Mouse (Mus musculus) heart, embryonic 14.5 days (tissue): ENCODE results near the gene Timp4. TPM values are rescaled to one million over a fixed set of nuclear protein-coding genes. Genes with fewer than 3 reads are reported as not detected.

Source experiments
- ATAC-seq: fragments of 200-750 bp; cut with Nextera tagmentation; 2 replicates; pipeline ENCODE4 v1.8.0; 2017; ENCODE audit warnings: low read depth, moderate TSS enrichment; ENCODE audit not compliant: insufficient number of reproducible peaks, insufficient read depth, low FRiP score
- H3K27ac ChIP-seq, 2 experiments: fragments of 200-500 bp in 1 of 2; fragments of 300-500 bp in 1 of 2; sonication (generic) in 1 of 2; replicated peaks in 1 of 2; 2 replicates each; pipeline ENCODE4 v1.5.1; 2012 to 2014; ENCODE audit warnings: low read depth in 2 of 2, low read length in 2 of 2, control low read depth in 1 of 2, mild to moderate bottlenecking in 1 of 2, mixed read lengths in 1 of 2; ENCODE audit not compliant: control insufficient read depth in 1 of 2, insufficient read depth in 1 of 2
- H3K27me3 ChIP-seq: fragments of 300-500 bp; sonication (generic); 2 replicates; pipeline ENCODE4 v1.6.1; 2014; ENCODE audit warnings: mild to moderate bottlenecking, low read length, control low read depth; ENCODE audit not compliant: control insufficient read depth, insufficient read depth
- H3K36me3 ChIP-seq: fragments of 300-500 bp; sonication (generic); 2 replicates; pipeline ENCODE4 v1.6.1; 2014; ENCODE audit warnings: mild to moderate bottlenecking, control low read depth, low read length, mixed read lengths; ENCODE audit not compliant: control insufficient read depth, insufficient read depth
- H3K4me1 ChIP-seq, 2 experiments: fragments of 200-500 bp in 1 of 2; fragments of 300-500 bp in 1 of 2; sonication (generic) in 1 of 2; 2 replicates each; pipeline ENCODE4 v1.6.1; 2012 to 2014; ENCODE audit warnings: low read length in 2 of 2, control low read depth in 1 of 2, mixed read lengths in 1 of 2; ENCODE audit not compliant: control insufficient read depth in 2 of 2, insufficient read depth in 2 of 2
- H3K4me2 ChIP-seq: fragments of 300-500 bp; sonication (generic); 2 replicates; pipeline ENCODE4 v1.6.1; 2014; ENCODE audit warnings: mild to moderate bottlenecking, low read length
- H3K4me3 ChIP-seq, 2 experiments: fragments of 200-500 bp in 1 of 2; fragments of 300-500 bp in 1 of 2; sonication (generic) in 1 of 2; 2 replicates each; pipeline ENCODE4 v1.5.1; 2012 to 2014; ENCODE audit warnings: low read length in 2 of 2, mild to moderate bottlenecking in 2 of 2, control low read depth in 1 of 2, low read depth in 1 of 2, moderate library complexity in 1 of 2; ENCODE audit not compliant: control insufficient read depth in 1 of 2, insufficient read depth in 1 of 2
- H3K9ac ChIP-seq: fragments of 300-500 bp; sonication (generic); 2 replicates; pipeline ENCODE4 v1.6.1; 2014; ENCODE audit warnings: mild to moderate bottlenecking, low read length
- H3K9me3 ChIP-seq: fragments of 300-500 bp; sonication (generic); 2 replicates; pipeline ENCODE4 v1.6.1; 2016; ENCODE audit warnings: low read length, control low read depth; ENCODE audit not compliant: control insufficient read depth
- WGBS: fragments of 180-500 bp; shearing (Covaris S2); extraction: QIAGEN DNeasy Blood & Tissue Kit; methylation state at CpG from one replicate; pipeline ENCODE4 v1.1.7; 2014; 5-methylcytosine and 5-hydroxymethylcytosine counted together
- polyA plus RNA-seq: library from polyadenylated mRNA; unstranded; fragments of >200 nt; fragmentation: Nextera tagmentation; extraction: Ambion mirVana; gene quantifications from 2 replicates; pipeline ENCODE4 v1.2.1, GENCODE M21; 2014

Gene Timp4
- polyA plus RNA-seq, 1 experiment from 2014 or later, result 0.43 TPM

- H3K4me1 ChIP-seq, result peaks cover 15 to 23% of the 10 kb centered on the region in 2 experiments; a peak in 3 of 4 replicates
- 0% methylated on average over 4 of the region's 4 CpGs for WGBS
- 0 out of 4 replicates have a peak overlapping the region, but pooled peaks of 1 of the 2 experiments have one; percentile 9 for H3K27ac ChIP-seq
- no peak for ATAC-seq
- no peak overlapping the region for H3K4me3 ChIP-seq
- peaks cover 41% of the 10 kb centered on the region for H3K27me3 ChIP-seq
- H3K36me3 ChIP-seq, result no peaks in the 10 kb centered on the region
- H3K9me3 ChIP-seq, result no peaks in the 10 kb centered on the region
- peak overlapping the region; percentile 14; the same call in 1 of the 2 replicates for H3K4me2 ChIP-seq
- H3K9ac ChIP-seq, result no peak overlapping the region
Observed at GRCm38 (mm10) chr6:115271866-115272271, 19.9 kb upstream of the Timp4 start.

DNA sequence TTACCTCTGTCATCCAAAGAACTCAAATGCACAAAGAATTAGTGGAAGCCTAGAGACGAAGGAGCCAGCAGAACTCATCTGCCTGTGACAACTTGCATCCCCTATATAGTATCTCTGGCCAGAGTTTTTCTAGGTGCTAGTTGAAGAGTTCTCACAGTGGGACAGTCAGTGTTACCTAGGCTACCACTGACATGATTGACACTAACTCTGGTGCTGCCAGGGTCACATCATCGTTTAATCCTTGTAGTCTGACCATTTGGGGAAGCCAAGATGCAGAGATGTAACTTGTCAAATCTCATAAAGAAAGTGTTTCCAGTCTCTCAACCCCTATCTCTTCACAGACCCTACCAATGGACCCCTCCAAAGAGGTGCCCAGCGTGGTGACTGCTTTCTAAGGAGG, 19.3 kb upstream of the Timp4 start:
- 49% methylated on average over 3 of the region's 3 CpGs for WGBS
- no peaks in the 10 kb centered on the region for H3K9me3 ChIP-seq
- no peaks in the 10 kb centered on the region for H3K36me3 ChIP-seq
- H3K4me2 ChIP-seq, result peak overlapping the region; percentile 14; the same call in 1 of the 2 replicates
- ATAC-seq, result no peak
- peaks cover 43% of the 10 kb centered on the region for H3K27me3 ChIP-seq
- H3K4me3 ChIP-seq, result no peak overlapping the region
- H3K27ac ChIP-seq, result 0 out of 4 replicates have a peak overlapping the region, but pooled peaks of 1 of the 2 experiments have one; percentile 9
- peaks cover 15 to 23% of the 10 kb centered on the region in 2 experiments; a peak in 3 of 4 replicates for H3K4me1 ChIP-seq
- no peak overlapping the region for H3K9ac ChIP-seq

GRCm38 (mm10) chr6:115270085-115270484, 18.1 kb upstream of the Timp4 start:
- H3K4me1 ChIP-seq, result peaks cover 15 to 23% of the 10 kb centered on the region in 2 experiments; a peak in 3 of 4 replicates
- peak overlapping the region in 1 of 2 experiments; percentile 20; a peak in 1 of 4 replicates for H3K27ac ChIP-seq
- no peak overlapping the region for H3K9ac ChIP-seq
- no peak overlapping the region for H3K4me3 ChIP-seq
- ATAC-seq, result 0 out of 2 replicates have a peak, but pooled peaks have one; percentile 29
- H3K4me2 ChIP-seq, result no peak overlapping the region
- 26% methylated on average over 2 of the region's 2 CpGs for WGBS
- H3K36me3 ChIP-seq, result no peaks in the 10 kb centered on the region
- H3K9me3 ChIP-seq, result no peaks in the 10 kb centered on the region
- H3K27me3 ChIP-seq, result peaks cover 50% of the 10 kb centered on the region

DNA sequence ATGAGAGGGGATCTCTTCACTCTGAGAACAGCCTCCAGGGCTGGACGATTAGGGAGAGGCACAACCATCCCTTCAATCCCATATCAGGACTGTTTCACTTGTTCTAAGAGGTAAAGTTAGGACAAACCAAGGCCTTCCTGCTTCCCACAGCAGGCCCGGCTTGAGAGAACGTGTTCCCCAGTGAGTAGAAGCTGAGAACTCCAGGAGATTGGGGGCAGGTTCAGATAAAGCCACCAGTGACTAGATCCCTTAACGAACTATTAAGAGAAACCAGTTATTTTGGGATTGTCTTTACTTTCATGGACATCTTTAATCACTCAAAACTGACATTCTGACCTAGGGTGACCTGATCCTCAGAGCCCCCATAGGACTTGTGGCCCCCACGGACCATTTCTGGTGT, 17.6 kb upstream of the Timp4 start:
- H3K9me3 ChIP-seq, result no peaks in the 10 kb centered on the region
- no peaks in the 10 kb centered on the region for H3K36me3 ChIP-seq
- H3K27ac ChIP-seq, result peak overlapping the region in 1 of 2 experiments; percentile 20; a peak in 1 of 4 replicates
- 41% methylated on average over 5 of the region's 5 CpGs for WGBS
- H3K4me2 ChIP-seq, result no peak overlapping the region
- peaks cover 15 to 23% of the 10 kb centered on the region in 2 experiments; a peak in 3 of 4 replicates for H3K4me1 ChIP-seq
- peaks cover 55% of the 10 kb centered on the region for H3K27me3 ChIP-seq
- ATAC-seq, result no peak
- H3K4me3 ChIP-seq, result no peak overlapping the region
- no peak overlapping the region for H3K9ac ChIP-seq

- Histone ChIP-seq H3K9ac (no peak overlapping the region), H3K36me3 (no peaks in the 10 kb centered on the region), H3K4me3 (no peak overlapping the region), H3K4me2 (no peak overlapping the region), H3K4me1 (peaks cover 15 to 23% of the 10 kb centered on the region in 2 experiments; a peak in 3 of 4 replicates), H3K27me3 (peaks cover 56% of the 10 kb centered on the region), H3K9me3 (no peaks in the 10 kb centered on the region), H3K27ac (no peak overlapping the region)
- 83% methylated on average over 10 of the region's 10 CpGs for WGBS
- no peak for ATAC-seq
Observed at GRCm38 (mm10) chr6:115268551-115269385, 16.8 kb upstream of the Timp4 start.

DNA sequence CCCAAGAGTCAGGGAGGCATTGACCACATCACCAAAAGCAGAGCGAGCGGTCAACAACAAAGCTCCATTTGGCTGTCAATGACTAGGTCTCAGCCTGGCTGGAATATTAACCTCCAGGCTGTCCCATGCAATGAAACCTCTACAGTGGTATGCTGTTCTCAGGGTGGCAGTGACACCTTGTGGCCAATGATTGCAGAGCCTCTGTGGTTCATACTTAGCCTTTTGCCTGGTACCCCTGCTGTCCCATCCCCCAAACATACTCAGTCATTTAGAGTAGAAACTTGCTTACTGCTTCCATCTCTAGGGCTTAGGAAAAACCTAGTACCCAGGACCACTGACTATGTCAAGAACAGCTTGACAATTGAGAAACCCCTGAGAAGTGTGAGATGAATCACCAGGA, 15.9 kb upstream of the Timp4 start:
- ATAC-seq, result peak; percentile 50; the same call in 1 of the 2 replicates
- Histone ChIP-seq H3K4me1 (peaks cover 15 to 23% of the 10 kb centered on the region in 2 experiments; a peak in 3 of 4 replicates), H3K27me3 (peaks cover 65% of the 10 kb centered on the region)

GRCm38 (mm10) chr6:115266791-115267190, 14.8 kb upstream of the Timp4 start:
- H3K9me3 ChIP-seq, result no peaks in the 10 kb centered on the region
- ATAC-seq, result no peak
- H3K4me3 ChIP-seq, result no peak overlapping the region
- 78% methylated on average over 5 of the region's 5 CpGs for WGBS
- no peaks in the 10 kb centered on the region for H3K36me3 ChIP-seq
- H3K27me3 ChIP-seq, result peaks cover 71% of the 10 kb centered on the region
- no peak overlapping the region for H3K27ac ChIP-seq
- H3K4me1 ChIP-seq, result peaks cover 11 to 17% of the 10 kb centered on the region in 2 experiments; a peak in 3 of 4 replicates
- no peak overlapping the region for H3K4me2 ChIP-seq
- H3K9ac ChIP-seq, result no peak overlapping the region

More for the DNA sequence above, 15.9 kb upstream of the Timp4 start:
- no peaks in the 10 kb centered on the region for H3K36me3 ChIP-seq
- no peak overlapping the region for H3K4me2 ChIP-seq
- H3K9me3 ChIP-seq, result no peaks in the 10 kb centered on the region
- no peak overlapping the region for H3K9ac ChIP-seq
- H3K27ac ChIP-seq, result no peak overlapping the region
- WGBS, result 39% methylated on average over 2 of the region's 2 CpGs
- no peak overlapping the region for H3K4me3 ChIP-seq
